Mouse (Mus musculus) sigmoid colon, adult 10 weeks (tissue): ENCODE measurements around the gene Fpr-rs4. TPM values are rescaled to one million over a fixed set of nuclear protein-coding genes. Genes with fewer than 3 reads are reported as not detected.

ENCODE experiments used
- polyA plus RNA-seq: library from polyadenylated mRNA; stranded (reverse); fragments of 350-450 nt; fragmentation: Illumina TruSeq; extraction: RNeasy Lipid Tissue Mini Kit (QIAGEN cat#74804); gene quantifications from one replicate; pipeline ENCODE4 v1.2.3, GENCODE M21; 2014; ENCODE audit warnings: low read depth, low replicate concordance

The Fpr-rs4 gene
- polyA plus RNA-seq, result not detected

DNA sequence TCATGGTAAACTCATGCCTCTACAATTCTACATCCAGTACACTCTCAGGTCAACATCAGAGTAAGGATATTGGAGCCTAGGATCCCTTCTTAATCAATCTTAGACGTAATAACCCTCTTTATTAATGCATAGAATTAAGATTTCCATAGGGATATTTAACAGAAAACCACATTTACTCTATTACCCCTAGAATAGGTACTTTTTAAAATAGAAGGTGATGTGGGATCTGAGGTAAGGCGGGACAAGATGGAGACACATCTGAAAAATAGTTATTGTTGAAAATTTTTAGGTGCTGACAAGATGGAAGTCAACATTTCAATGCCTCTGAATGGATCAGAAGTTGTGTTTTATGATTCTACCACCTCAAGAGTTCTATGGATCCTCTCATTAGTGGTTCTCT is at the start of gene Fpr-rs4:
Gene Fpr-rs4 (plus strand): TSS at position 301 of the 400 bp plus-strand sequence.

GRCm38 (mm10) chr17:18049124-18049523 is 27.6 kb downstream of the Fpr-rs4 start, which contains the start of gene Vmn2r124:
Vmn2r124 (plus strand) TSS chr17:18049424.

Other genes starting within 250 kb of the Fpr-rs4 start
- 28.1 TPM for gene Spaca6, start 194.6 kb upstream of the Fpr-rs4 start, polyA plus RNA-seq
- not detected for gene Has1, start 166.5 kb upstream of the Fpr-rs4 start, polyA plus RNA-seq
- gene Fpr1, start 137.8 kb upstream of the Fpr-rs4 start, polyA plus RNA-seq, result not detected
- 1.7 TPM for gene Fpr2, start 133.9 kb upstream of the Fpr-rs4 start, polyA plus RNA-seq
- gene Fpr3, start 133.9 kb upstream of the Fpr-rs4 start, polyA plus RNA-seq, result not detected
- gene Vmn2r124, start 27.7 kb downstream of the Fpr-rs4 start, polyA plus RNA-seq, result not detected
- gene Vmn2r91, start 63.3 kb downstream of the Fpr-rs4 start, polyA plus RNA-seq, result not detected
- gene Vmn2r92, start 130.2 kb downstream of the Fpr-rs4 start, polyA plus RNA-seq, result not detected